Mouse (Mus musculus): ENCODE measurements around the gene Lrguk. TPM values are rescaled to one million over a fixed set of nuclear protein-coding genes. Genes with fewer than 3 reads are reported as not detected.

The Lrguk gene
- polyA plus RNA-seq, 1 experiment: not detected

DNA sequence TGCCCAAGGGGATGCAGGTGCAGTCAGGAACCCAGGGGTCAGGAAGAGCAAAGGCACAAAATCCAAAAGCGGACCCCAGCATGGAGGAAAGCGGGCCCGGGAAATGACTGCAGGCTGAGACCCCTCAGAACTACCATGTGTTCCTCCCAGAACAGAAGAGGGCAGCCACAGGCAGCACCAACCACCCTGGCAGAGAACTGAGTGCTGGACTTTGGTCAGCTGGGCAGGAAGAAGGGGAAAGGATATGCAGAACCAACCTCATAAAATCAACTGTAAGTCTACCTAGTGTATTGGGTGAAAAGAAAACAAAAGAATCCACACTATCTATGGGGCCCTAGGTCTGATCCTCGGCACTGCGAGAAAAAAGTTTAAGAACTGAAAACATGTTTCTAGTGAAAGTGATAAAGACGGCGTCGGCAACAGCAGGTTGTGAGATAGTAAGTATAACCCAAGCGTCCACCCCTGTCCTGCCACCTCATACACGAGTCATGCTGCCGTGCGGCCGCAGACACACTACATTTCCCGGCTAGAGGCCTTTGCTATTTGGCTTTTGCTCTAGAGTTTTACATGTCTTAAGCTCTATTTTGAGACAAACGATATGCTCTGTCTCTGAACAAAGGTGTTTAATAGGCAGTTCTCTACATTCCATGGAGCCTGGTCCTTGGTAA is 126.0 kb downstream of the Lrguk start:
- TF ChIP-seq POLR2A (IDR thresholded peaks at IDR 0.05; ENCODE audit: borderline replicate concordance, low read depth, low read length) (no peak), CTCF (IDR thresholded peaks at IDR 0.05; ENCODE audit: low read depth, low read length) (no peak)
- peaks cover 5% of the 10 kb centered on the region for H3K4me1 ChIP-seq (ENCODE audit: control insufficient read depth, insufficient read depth, low read length)
- no peak overlapping the region for H3K4me3 ChIP-seq (ENCODE audit: insufficient read depth, low read length)
- no peak overlapping the region for H3K27ac ChIP-seq (ENCODE audit: insufficient read depth, low read depth, low read length)

DNA sequence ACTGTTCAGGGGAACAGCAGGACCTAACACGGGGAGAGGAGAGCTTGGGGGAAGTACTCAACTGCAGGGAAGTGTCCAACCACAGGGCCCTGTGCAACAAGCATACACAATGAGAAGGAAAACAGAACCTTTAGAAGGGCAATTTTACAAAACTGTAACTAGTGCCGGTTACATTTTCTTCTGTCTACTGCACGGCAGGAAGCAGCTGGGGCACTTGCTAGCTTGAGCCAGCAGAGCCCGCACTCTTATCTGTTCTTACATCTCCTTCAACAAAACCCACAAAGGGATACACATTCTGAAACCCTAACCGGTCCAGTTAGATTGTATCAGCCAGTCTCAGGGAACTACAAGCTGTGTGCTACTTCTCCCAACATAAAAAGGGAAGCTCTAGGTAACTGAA is 126.8 kb downstream of the Lrguk start:
- Histone ChIP-seq H3K27ac (ENCODE audit: insufficient read depth, low read depth, low read length) (no peak overlapping the region), H3K4me3 (ENCODE audit: insufficient read depth, low read length) (no peak overlapping the region), H3K4me1 (ENCODE audit: control insufficient read depth, insufficient read depth, low read length) (peaks cover 5% of the 10 kb centered on the region)
- no peak for TF ChIP-seq POLR2A (IDR thresholded peaks at IDR 0.05; ENCODE audit: borderline replicate concordance, low read depth, low read length)
- TF ChIP-seq CTCF (IDR thresholded peaks at IDR 0.05; ENCODE audit: low read depth, low read length): no peak

DNA sequence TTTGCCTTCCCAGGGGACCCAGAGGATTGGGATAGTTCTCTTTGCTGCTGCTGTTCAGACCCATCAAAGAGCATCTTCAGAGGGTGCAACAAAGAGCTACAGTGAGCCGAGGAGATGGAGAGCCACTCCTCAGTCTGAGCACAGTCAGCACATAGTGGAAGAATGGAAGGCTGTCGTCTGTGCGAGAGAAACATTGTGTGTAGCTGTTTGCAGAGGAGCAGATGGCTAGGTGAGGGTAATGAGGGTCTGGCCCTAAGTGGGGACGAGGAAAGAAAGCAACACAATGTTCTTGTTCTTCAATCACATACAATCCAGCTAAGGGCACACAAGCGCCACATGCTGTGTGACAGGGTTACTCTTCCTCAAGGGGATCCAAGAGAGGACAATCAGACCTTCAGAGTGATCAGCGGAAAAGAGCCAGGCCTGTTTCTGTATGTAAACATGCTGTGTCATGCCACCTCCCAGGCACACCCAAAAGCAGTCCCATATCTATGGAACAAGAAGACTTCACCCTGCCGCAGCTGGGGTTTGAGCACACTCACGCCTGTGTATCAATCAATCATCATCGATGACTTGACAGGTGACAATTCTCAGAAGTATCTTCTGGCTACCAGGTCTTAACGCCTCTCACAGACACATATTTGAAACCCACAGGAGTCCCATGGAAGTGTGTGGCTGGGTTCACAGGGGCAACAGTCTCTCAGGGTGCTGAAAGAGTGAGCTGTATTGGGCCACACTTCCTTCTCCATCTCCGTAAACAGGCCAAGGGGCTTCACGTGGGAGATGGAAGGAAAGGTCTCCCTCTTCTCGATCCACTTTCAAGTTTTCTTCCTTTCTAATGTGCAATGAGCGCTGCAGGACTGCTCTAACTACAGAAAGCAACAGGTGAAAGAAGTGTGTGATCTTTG is 127.8 kb downstream of the Lrguk start:
- Histone ChIP-seq H3K27ac (ENCODE audit: insufficient read depth, low read depth, low read length) (no peak overlapping the region), H3K4me3 (ENCODE audit: insufficient read depth, low read length) (no peak overlapping the region), H3K4me1 (ENCODE audit: control insufficient read depth, insufficient read depth, low read length) (peaks cover 5% of the 10 kb centered on the region)
- TF ChIP-seq POLR2A (IDR thresholded peaks at IDR 0.05; ENCODE audit: borderline replicate concordance, low read depth, low read length): no peak
- no peak for TF ChIP-seq CTCF (IDR thresholded peaks at IDR 0.05; ENCODE audit: low read depth, low read length)

DNA sequence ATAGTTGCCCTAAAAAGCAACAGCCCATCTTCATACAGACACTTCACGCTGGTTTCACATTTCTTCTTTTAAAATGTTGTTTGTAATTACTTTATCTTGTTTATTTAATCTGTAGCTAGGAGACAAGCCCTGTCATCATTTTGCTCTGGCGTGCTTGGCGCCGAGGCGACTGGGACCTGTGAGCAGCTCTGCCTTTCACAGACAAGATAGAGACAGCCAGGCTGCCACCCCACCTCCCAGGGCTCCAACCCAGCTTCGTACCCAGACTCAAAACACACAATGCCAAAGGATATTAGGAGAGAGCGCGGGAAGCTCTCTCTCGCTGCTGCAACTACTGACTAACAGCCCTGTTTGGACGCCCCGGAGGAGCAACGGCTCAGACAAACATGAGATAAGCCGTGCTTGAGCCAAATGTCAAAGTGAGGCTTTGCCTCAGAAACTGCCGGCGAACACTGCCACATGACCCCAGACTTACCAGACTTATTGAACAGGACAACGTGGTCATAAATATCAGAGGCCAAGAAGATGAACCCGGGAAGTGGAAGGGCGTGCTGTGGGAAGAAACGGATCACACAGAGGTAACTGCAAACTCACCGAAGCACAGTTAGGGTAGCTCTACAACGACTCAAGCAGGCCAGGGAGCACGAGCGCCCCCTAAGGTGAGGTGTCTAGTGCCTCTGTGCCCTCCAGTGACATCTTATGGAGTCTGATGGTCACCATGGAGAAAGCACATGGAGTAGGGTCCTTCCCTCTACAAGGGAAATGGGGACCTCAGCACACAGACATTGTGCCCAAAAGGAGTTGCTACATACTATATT is 131.0 kb downstream of the Lrguk start:
- H3K4me3 ChIP-seq (ENCODE audit: insufficient read depth, low read length): no peak overlapping the region
- H3K4me1 ChIP-seq (ENCODE audit: control insufficient read depth, insufficient read depth, low read length): peaks cover 5% of the 10 kb centered on the region
- H3K27ac ChIP-seq (ENCODE audit: insufficient read depth, low read depth, low read length): no peak overlapping the region
- no peak for TF ChIP-seq CTCF (IDR thresholded peaks at IDR 0.05; ENCODE audit: low read depth, low read length)
- no peak for TF ChIP-seq POLR2A (IDR thresholded peaks at IDR 0.05; ENCODE audit: borderline replicate concordance, low read depth, low read length)

DNA sequence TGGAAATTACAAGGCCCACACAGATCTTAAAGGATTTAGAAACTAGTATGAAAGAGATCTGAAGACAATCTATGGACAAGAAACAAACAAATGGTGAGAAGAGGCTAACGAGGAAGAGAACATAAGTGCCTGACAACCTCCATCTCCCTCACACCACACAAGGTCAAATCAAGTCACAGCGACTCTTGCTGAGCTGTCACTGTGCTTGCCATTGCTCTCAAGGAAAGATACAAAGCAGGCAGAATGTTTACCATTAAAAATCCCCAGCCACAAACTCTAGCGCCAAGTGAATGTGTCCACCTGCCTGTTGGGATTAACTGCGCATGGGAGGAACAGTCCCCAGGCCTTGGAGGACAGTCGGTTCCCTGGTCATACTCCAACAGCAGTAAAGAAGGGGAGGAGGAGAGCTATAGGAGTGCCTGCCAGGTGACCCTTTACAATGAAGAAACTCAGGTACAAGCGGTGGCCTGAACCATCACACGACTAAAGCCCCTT is 131.6 kb downstream of the Lrguk start:
- no peak overlapping the region for H3K27ac ChIP-seq (ENCODE audit: insufficient read depth, low read depth, low read length)
- H3K4me3 ChIP-seq (ENCODE audit: insufficient read depth, low read length): no peak overlapping the region
- TF ChIP-seq CTCF (IDR thresholded peaks at IDR 0.05; ENCODE audit: low read depth, low read length): no peak
- TF ChIP-seq POLR2A (IDR thresholded peaks at IDR 0.05; ENCODE audit: borderline replicate concordance, low read depth, low read length): no peak
- H3K4me1 ChIP-seq (ENCODE audit: control insufficient read depth, insufficient read depth, low read length): peaks cover 5% of the 10 kb centered on the region

DNA sequence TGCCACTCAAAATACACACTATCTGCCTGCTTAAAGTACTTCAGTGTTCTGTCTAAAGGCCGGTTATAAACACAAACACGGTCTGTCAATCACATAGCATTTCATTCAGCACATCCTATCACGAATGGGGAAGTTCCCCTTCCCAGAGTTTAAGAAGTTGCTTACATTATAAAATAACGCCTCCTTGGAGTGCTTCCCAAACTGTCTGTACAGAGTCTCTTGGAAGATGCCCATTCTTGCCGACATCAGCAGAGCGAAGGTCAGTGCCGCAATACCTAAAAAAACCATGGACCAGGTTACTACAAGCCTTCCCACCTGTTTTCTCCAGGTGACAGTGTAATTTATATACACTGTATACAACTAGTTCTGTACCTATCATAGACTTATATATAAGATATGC is 132.3 kb downstream of the Lrguk start:
- no peak overlapping the region for H3K4me3 ChIP-seq (ENCODE audit: insufficient read depth, low read length)
- no peak for TF ChIP-seq CTCF (IDR thresholded peaks at IDR 0.05; ENCODE audit: low read depth, low read length)
- no peak for TF ChIP-seq POLR2A (IDR thresholded peaks at IDR 0.05; ENCODE audit: borderline replicate concordance, low read depth, low read length)
- H3K27ac ChIP-seq (ENCODE audit: insufficient read depth, low read depth, low read length): no peak overlapping the region
- H3K4me1 ChIP-seq (ENCODE audit: control insufficient read depth, insufficient read depth, low read length): peaks cover 4% of the 10 kb centered on the region

DNA sequence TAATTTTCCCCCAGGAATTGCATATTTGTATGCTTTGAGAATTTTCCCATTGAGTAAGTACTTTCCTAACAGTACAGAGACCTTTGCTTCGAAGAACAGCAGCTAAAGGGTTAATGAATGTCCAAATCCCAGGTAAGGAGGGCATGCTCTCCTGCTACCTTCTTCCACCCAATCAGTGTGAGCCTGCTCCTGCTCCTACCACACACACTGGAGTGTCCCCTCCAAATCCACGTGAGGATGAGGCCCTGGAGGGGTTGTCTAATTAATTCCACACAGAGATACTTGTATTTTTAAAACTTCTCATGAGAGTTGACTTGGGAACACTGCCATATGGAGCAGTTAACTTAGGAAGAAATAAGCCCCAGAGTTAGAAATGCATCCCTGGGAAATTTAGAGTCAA is 133.4 kb downstream of the Lrguk start:
- no peak overlapping the region for H3K4me3 ChIP-seq (ENCODE audit: insufficient read depth, low read length)
- TF ChIP-seq CTCF (IDR thresholded peaks at IDR 0.05; ENCODE audit: low read depth, low read length): no peak
- TF ChIP-seq POLR2A (IDR thresholded peaks at IDR 0.05; ENCODE audit: borderline replicate concordance, low read depth, low read length): no peak
- H3K27ac ChIP-seq (ENCODE audit: insufficient read depth, low read depth, low read length): no peak overlapping the region
- H3K4me1 ChIP-seq (ENCODE audit: control insufficient read depth, insufficient read depth, low read length): no peaks in the 10 kb centered on the region

DNA sequence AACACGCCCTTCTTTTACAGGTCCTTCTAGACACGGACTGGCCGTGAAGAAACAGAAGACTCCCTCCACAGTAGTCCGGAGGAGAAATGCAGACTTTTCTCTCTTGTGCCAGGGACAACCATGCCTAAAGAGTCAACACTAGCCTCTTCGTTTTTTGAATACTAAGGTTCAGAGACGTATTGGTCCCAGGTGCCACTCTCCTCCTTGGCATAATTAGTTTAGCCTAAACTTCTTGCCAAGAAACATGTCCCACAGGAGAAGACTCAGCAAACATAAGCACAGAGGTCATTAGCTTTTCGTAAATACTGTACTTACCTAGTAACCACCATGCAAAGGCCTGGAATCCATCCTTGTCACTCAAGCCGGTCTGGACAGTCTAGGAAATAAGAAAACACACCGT is 133.8 kb downstream of the Lrguk start:
- no peak overlapping the region for H3K4me3 ChIP-seq (ENCODE audit: insufficient read depth, low read length)
- H3K4me1 ChIP-seq (ENCODE audit: control insufficient read depth, insufficient read depth, low read length): no peaks in the 10 kb centered on the region
- H3K27ac ChIP-seq (ENCODE audit: insufficient read depth, low read depth, low read length): no peak overlapping the region
- no peak for TF ChIP-seq POLR2A (IDR thresholded peaks at IDR 0.05; ENCODE audit: borderline replicate concordance, low read depth, low read length)
- no peak for TF ChIP-seq CTCF (IDR thresholded peaks at IDR 0.05; ENCODE audit: low read depth, low read length)

DNA sequence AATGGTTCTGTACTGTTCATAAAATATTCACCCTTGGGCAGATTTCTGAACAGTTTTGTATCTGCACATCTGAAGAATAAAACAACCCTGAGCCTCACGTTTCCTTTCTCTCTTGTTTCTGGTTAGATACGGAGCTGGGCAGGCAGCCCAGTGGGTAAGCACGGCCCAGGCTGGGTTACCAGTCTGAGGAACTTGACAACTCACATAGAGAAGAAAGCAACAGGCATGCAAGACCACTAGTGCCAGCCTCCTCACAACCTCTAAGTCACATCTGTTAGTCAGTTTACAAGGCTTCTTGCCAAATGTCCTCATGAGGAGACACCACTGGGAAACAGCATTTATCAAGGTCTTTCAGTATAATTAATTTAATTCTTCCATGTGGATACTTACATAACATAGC is 139.6 kb downstream of the Lrguk start:
- Histone ChIP-seq H3K4me1 (ENCODE audit: control insufficient read depth, insufficient read depth, low read length) (no peaks in the 10 kb centered on the region), H3K27ac (ENCODE audit: insufficient read depth, low read depth, low read length) (no peak overlapping the region), H3K4me3 (ENCODE audit: insufficient read depth, low read length) (no peak overlapping the region)
- TF ChIP-seq POLR2A (IDR thresholded peaks at IDR 0.05; ENCODE audit: borderline replicate concordance, low read depth, low read length) (no peak), CTCF (IDR thresholded peaks at IDR 0.05; ENCODE audit: low read depth, low read length) (no peak)
